ENCODE assay signal across 16 mouse cellular contexts in genomic region chr11:120641869-120642268, GRCm38 (mm10). TPM values are rescaled to one million over a fixed set of nuclear protein-coding genes. Genes with fewer than 3 reads are reported as not detected.
A peak's percentile ranks its signal among the peaks of the same experiment; 100 is the strongest.
DNase-seq lines count a peak whose midpoint lies in the region; ATAC-seq and TF ChIP-seq lines count a peak whose summit lies in the region.
"Had no signal": no experiment of that assay in that cellular context is flagged by ENCODE, and none has a peak within 500 bp of the region (broad histone marks: within the 10 kb centered on the region; RNA-seq: fewer than 3 reads in every experiment).

No protein-coding gene starts in this region.

- H3K9me3 ChIP-seq in lung, embryonic 14.5 days (ENCODE audit: low read depth, low read length), result no peaks in the 10 kb centered on the region
- H3K9me3 ChIP-seq in lung, postnatal 0 days (ENCODE audit: low read length), result no peaks in the 10 kb centered on the region
- H3K9me3 ChIP-seq in E14TG2a.4 (ENCODE audit: low read length), result no peaks in the 10 kb centered on the region
- no peaks in the 10 kb centered on the region for H3K9me3 ChIP-seq in limb, embryonic 14.5 days (ENCODE audit: control insufficient read depth, low read length)

- TF ChIP-seq CTCF in lung, embryonic 14.5 days (IDR thresholded peaks at IDR 0.05; ENCODE audit: low read depth), result no peak
- TF ChIP-seq CTCF in lung, postnatal 0 days (IDR thresholded peaks at IDR 0.05), result no peak
- TF ChIP-seq CTCF in E14TG2a.4 (conservative IDR thresholded peaks at IDR 0.05; ENCODE audit: low read length), result no peak

- ATAC-seq in lung, embryonic 14.5 days (ENCODE audit: insufficient read depth), result no peak
- no peak for ATAC-seq in lung, postnatal 0 days
- no peak for ATAC-seq in limb, embryonic 14.5 days (ENCODE audit: low FRiP score, low read depth)

- TF ChIP-seq POLR2A in limb, embryonic 14.5 days (IDR thresholded peaks at IDR 0.05; ENCODE audit: borderline replicate concordance, extremely low read depth, insufficient read depth, insufficient read length), result no peak

- H3K27me3 ChIP-seq in lung, embryonic 14.5 days (ENCODE audit: insufficient read depth, low read length), result 0 out of 2 replicates have a peak, but pooled peaks cover 4% of the 10 kb centered on the region
- H3K27me3 ChIP-seq in lung, postnatal 0 days (replicated peaks; ENCODE audit: insufficient read depth, low read length), result no peaks in the 10 kb centered on the region
- H3K27me3 ChIP-seq in E14TG2a.4 (ENCODE audit: insufficient read depth, low read length), result peaks cover 25% of the 10 kb centered on the region
- H3K27me3 ChIP-seq in limb, embryonic 14.5 days (ENCODE audit: control insufficient read depth, insufficient read depth, low read length), result no peaks in the 10 kb centered on the region

- no peak for TF ChIP-seq EP300 in lung, postnatal 0 days (IDR thresholded peaks at IDR 0.05)

- 0 out of 2 replicates have a peak overlapping the region, but pooled peaks have one; percentile 84 for H3K4me2 ChIP-seq in lung, embryonic 14.5 days
- H3K4me2 ChIP-seq in lung, postnatal 0 days (replicated peaks; ENCODE audit: low read depth, low read length), result no peak overlapping the region
- H3K4me2 ChIP-seq in limb, embryonic 14.5 days (replicated peaks; ENCODE audit: low read depth, low read length, severe bottlenecking), result peak overlapping the region; percentile 91; the same call in 1 of the 2 replicates

- no peak overlapping the region for H3K27ac ChIP-seq in lung, embryonic 14.5 days (ENCODE audit: low read depth)
- no peak overlapping the region for H3K27ac ChIP-seq in lung, postnatal 0 days (ENCODE audit: low read length)
- H3K27ac ChIP-seq in limb, embryonic 14.5 days (replicated peaks; ENCODE audit: low read depth, low read length), result no peak overlapping the region

- H3K9ac ChIP-seq in lung, embryonic 14.5 days, result no peak overlapping the region
- no peak overlapping the region for H3K9ac ChIP-seq in lung, postnatal 0 days (replicated peaks; ENCODE audit: low read depth)
- no peak overlapping the region for H3K9ac ChIP-seq in limb, embryonic 14.5 days (ENCODE audit: low read depth, low read length, severe bottlenecking)

- 76% methylated on average over 8 of the region's 8 CpGs for WGBS in lung, embryonic 14.5 days
- 85% methylated on average over 8 of the region's 8 CpGs for WGBS in lung, postnatal 0 days
- WGBS in limb, embryonic 14.5 days, result 77% methylated on average over 8 of the region's 8 CpGs

- peak; percentile 92 for DNase-seq in heart, adult 11 months
- no peak for DNase-seq in heart, adult 9 months (ENCODE audit: low spot score in 2 of 2)
- no peak for DNase-seq in lung, embryonic 14.5 days
- no peak for DNase-seq in lung, postnatal 0 days (ENCODE audit: low spot score)
- DNase-seq in limb, embryonic 14.5 days (ENCODE audit: low spot score), result no peak
- no peak for DNase-seq in frontal cortex, postnatal 14 days (ENCODE audit: low spot score in 2 of 2)
- DNase-seq in layer of hippocampus, postnatal 25 days (ENCODE audit: extremely low spot score in 1 of 2, low spot score in 1 of 2), result no peak
- DNase-seq: kidney, adult 18-20 months; kidney, postnatal 36 days; layer of hippocampus, postnatal 36 days; liver; lung, postnatal 10 days; thymus, adult 2 months had no signal

- H3K4me1 ChIP-seq in lung, embryonic 14.5 days (ENCODE audit: insufficient read depth), result peaks cover 5% of the 10 kb centered on the region; the same call in 1 of the 2 replicates
- H3K4me1 ChIP-seq in lung, postnatal 0 days (ENCODE audit: insufficient read depth, low read depth, low read length), result 0 out of 2 replicates have a peak, but pooled peaks cover 3% of the 10 kb centered on the region
- H3K4me1 ChIP-seq in E14TG2a.4 (replicated peaks; ENCODE audit: low read depth, low read length), result peaks cover 54% of the 10 kb centered on the region
- H3K4me1 ChIP-seq in limb, embryonic 14.5 days (ENCODE audit: control insufficient read depth, insufficient read depth, low read length), result peaks cover 14% of the 10 kb centered on the region

- H3K36me3 ChIP-seq in lung, embryonic 14.5 days (ENCODE audit: insufficient read depth), result no peaks in the 10 kb centered on the region
- H3K36me3 ChIP-seq in lung, postnatal 0 days (ENCODE audit: insufficient read depth, low read length), result no peaks in the 10 kb centered on the region
- peaks cover 46% of the 10 kb centered on the region for H3K36me3 ChIP-seq in E14TG2a.4 (ENCODE audit: insufficient read depth, low read length)
- no peaks in the 10 kb centered on the region for H3K36me3 ChIP-seq in limb, embryonic 14.5 days (ENCODE audit: control insufficient read depth, insufficient read depth, low read length)

- H3K4me3 ChIP-seq in lung, embryonic 14.5 days (ENCODE audit: low read depth, low read length), result no peak overlapping the region
- H3K4me3 ChIP-seq in lung, postnatal 0 days (ENCODE audit: low read depth, low read length), result no peak overlapping the region
- peak overlapping the region; percentile 82; the same call in 1 of the 2 replicates for H3K4me3 ChIP-seq in E14TG2a.4 (replicated peaks; ENCODE audit: low read length)
- no peak overlapping the region for H3K4me3 ChIP-seq in limb, embryonic 14.5 days (replicated peaks; ENCODE audit: low read length)

RNA-seq across cellular contexts. Expression of gene Pycr1, which starts 1.7 kb away (rescaled TPM):
- polyA plus RNA-seq in lung, embryonic 14.5 days (2014; fragmentation: Nextera tagmentation; extraction: Ambion mirVana), result 29.0 and 29.8 TPM in 2 replicates
- 6.9 and 7.1 TPM in 2 replicates for polyA plus RNA-seq in lung, postnatal 0 days (2015; fragmentation: Nextera tagmentation; extraction: Ambion mirVana)
- 66.4 and 78.8 TPM in 2 replicates for polyA plus RNA-seq in limb, embryonic 14.5 days (2012; rRNA removed)
- 50.3 and 56.9 TPM in 2 replicates for polyA plus RNA-seq in limb, embryonic 14.5 days (2014; fragmentation: Nextera tagmentation; extraction: Ambion mirVana)
- 1 to 10 TPM; 4.3 to 4.9 TPM for total RNA-seq in layer of hippocampus, postnatal 25 days (2021)

RNA-seq across cellular contexts. Expression of gene Myadml2, which starts 6.1 kb away (rescaled TPM):
- polyA plus RNA-seq in lung, embryonic 14.5 days (2014; fragmentation: Nextera tagmentation; extraction: Ambion mirVana), result 1.1 TPM in 1 of 2 replicates, not detected in the other
- 0.46 TPM in 1 of 2 replicates, not detected in the other for polyA plus RNA-seq in lung, postnatal 0 days (2015; fragmentation: Nextera tagmentation; extraction: Ambion mirVana)
- polyA plus RNA-seq in limb, embryonic 14.5 days (2012; rRNA removed), result 0.22 and 0.60 TPM in 2 replicates
- 0.68 and 1.6 TPM in 2 replicates for polyA plus RNA-seq in limb, embryonic 14.5 days (2014; fragmentation: Nextera tagmentation; extraction: Ambion mirVana)
- 1 to 10 TPM; 2.5 to 3.5 TPM for total RNA-seq in layer of hippocampus, postnatal 25 days (2021)
- total RNA-seq: MEL had no signal
- polyA plus RNA-seq: C2C12 had no signal

RNA-seq across cellular contexts. Expression of gene Mafg, which starts 8.5 kb away (rescaled TPM):
- polyA plus RNA-seq in lung, embryonic 14.5 days (2014; fragmentation: Nextera tagmentation; extraction: Ambion mirVana), result 25.3 and 28.6 TPM in 2 replicates
- polyA plus RNA-seq in lung, postnatal 0 days (2015; fragmentation: Nextera tagmentation; extraction: Ambion mirVana), result 25.9 and 28.3 TPM in 2 replicates
- 56.9 and 67.7 TPM in 2 replicates for polyA plus RNA-seq in limb, embryonic 14.5 days (2012; rRNA removed)
- polyA plus RNA-seq in limb, embryonic 14.5 days (2014; fragmentation: Nextera tagmentation; extraction: Ambion mirVana), result 26.1 and 30.5 TPM in 2 replicates
- total RNA-seq in layer of hippocampus, postnatal 25 days (2021), result 10 to 100 TPM; 68.9 to 83.2 TPM

RNA-seq across cellular contexts. Expression of gene Sirt7, which starts 16.8 kb away (rescaled TPM):
- polyA plus RNA-seq in lung, embryonic 14.5 days (2014; fragmentation: Nextera tagmentation; extraction: Ambion mirVana), result 26.1 and 33.1 TPM in 2 replicates
- 45.3 and 46.0 TPM in 2 replicates for polyA plus RNA-seq in lung, postnatal 0 days (2015; fragmentation: Nextera tagmentation; extraction: Ambion mirVana)
- polyA plus RNA-seq in limb, embryonic 14.5 days (2012; rRNA removed), result 43.7 and 47.0 TPM in 2 replicates
- polyA plus RNA-seq in limb, embryonic 14.5 days (2014; fragmentation: Nextera tagmentation; extraction: Ambion mirVana), result 27.5 and 28.9 TPM in 2 replicates
- 10 to 100 TPM; 36.1 to 42.4 TPM for total RNA-seq in layer of hippocampus, postnatal 25 days (2021)

RNA-seq across cellular contexts. Expression of gene Notum, which starts 19.1 kb away (rescaled TPM):
- 3.9 and 5.3 TPM in 2 replicates for polyA plus RNA-seq in lung, embryonic 14.5 days (2014; fragmentation: Nextera tagmentation; extraction: Ambion mirVana)
- polyA plus RNA-seq in lung, postnatal 0 days (2015; fragmentation: Nextera tagmentation; extraction: Ambion mirVana), result 8.5 and 10.2 TPM in 2 replicates
- 12.8 and 17.7 TPM in 2 replicates for polyA plus RNA-seq in limb, embryonic 14.5 days (2012; rRNA removed)
- 4.6 and 4.7 TPM in 2 replicates for polyA plus RNA-seq in limb, embryonic 14.5 days (2014; fragmentation: Nextera tagmentation; extraction: Ambion mirVana)
- total RNA-seq in layer of hippocampus, postnatal 25 days (2021), result 1 to 10 TPM; 4.5 to 8.2 TPM
- total RNA-seq: MEL had no signal
